Mouse (Mus musculus): Measurements from ENCODE around the gene Usp20. TPM values are rescaled to one million over a fixed set of nuclear protein-coding genes. Genes with fewer than 3 reads are reported as not detected.
A peak's percentile ranks its signal among the peaks of the same experiment; 100 is the strongest.

Gene Usp20
- polyA plus RNA-seq, 1 experiment from 2014 or later, result 11.2 TPM

DNA sequence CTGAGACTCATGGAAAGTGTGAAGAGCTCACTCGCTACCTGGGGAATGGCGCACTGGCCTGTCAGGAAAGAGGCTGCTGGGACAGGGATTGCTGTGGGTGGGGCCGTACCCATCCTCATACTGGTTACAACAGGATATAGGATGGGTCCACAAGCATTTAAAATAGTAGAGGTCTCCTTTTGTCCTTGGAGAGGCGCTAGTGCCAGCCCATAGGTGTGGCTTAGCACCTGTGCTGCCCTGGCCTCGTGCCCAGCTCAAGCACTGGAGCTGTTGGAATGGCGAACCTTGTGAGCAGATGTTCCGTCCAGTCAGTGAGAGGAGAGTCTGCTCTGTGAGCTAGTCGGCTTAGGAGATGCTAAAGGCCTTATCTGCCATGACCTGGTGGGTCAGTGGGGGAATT, 36.9 kb downstream of the Usp20 start:
- Histone ChIP-seq H3K36me3 (ENCODE audit: control insufficient read depth, insufficient read depth, low read length) (peaks cover 16% of the 10 kb centered on the region), H3K4me1 (ENCODE audit: control insufficient read depth, insufficient read depth, low read length) (no peaks in the 10 kb centered on the region)
- no peak for ATAC-seq (replicated peaks; ENCODE audit: insufficient number of reproducible peaks, low FRiP score, low TSS enrichment)

DNA sequence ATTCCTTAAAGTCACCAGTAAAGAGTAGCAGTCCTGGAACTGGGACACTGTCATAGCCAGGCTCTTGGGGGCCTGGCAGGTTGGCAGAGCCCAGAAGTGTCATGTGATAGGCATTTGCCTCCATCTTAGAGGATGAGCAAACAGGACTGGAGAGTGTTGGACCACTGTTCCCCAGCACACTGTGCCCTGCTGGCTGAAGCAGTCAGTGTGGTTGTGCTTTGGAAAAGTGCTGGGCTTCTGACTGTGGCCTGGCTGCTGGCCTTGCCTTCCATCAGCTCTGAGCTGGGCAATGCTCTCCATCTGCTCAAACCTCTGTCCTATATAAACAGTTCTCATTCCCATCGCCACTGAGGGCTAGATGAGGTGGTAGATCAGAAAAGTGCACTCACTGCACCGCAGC, 38.1 kb downstream of the Usp20 start:
- 92% methylated on average over 2 of the region's 2 CpGs for WGBS (ENCODE audit: insufficient replicate concordance)
- Histone ChIP-seq H3K27me3 (ENCODE audit: control insufficient read depth, insufficient read depth, low read length) (no peaks in the 10 kb centered on the region), H3K4me2 (no peak overlapping the region), H3K9ac (ENCODE audit: low read depth, low read length) (no peak overlapping the region), H3K9me3 (replicated peaks; ENCODE audit: control insufficient read depth, low read length) (no peaks in the 10 kb centered on the region), H3K36me3 (ENCODE audit: control insufficient read depth, insufficient read depth, low read length) (peaks cover 16% of the 10 kb centered on the region), H3K27ac (ENCODE audit: low read depth, low read length) (no peak overlapping the region), H3K4me1 (ENCODE audit: control insufficient read depth, insufficient read depth, low read length) (no peaks in the 10 kb centered on the region), H3K4me3 (ENCODE audit: low read depth, low read length) (no peak overlapping the region)
- no peak for ATAC-seq (replicated peaks; ENCODE audit: insufficient number of reproducible peaks, low FRiP score, low TSS enrichment)

More for the DNA sequence above, 36.9 kb downstream of the Usp20 start:
- H3K27me3 ChIP-seq (ENCODE audit: control insufficient read depth, insufficient read depth, low read length), result no peaks in the 10 kb centered on the region
- H3K27ac ChIP-seq (ENCODE audit: low read depth, low read length), result no peak overlapping the region
- H3K9ac ChIP-seq (ENCODE audit: low read depth, low read length), result no peak overlapping the region
- no peaks in the 10 kb centered on the region for H3K9me3 ChIP-seq (replicated peaks; ENCODE audit: control insufficient read depth, low read length)
- no peak overlapping the region for H3K4me3 ChIP-seq (ENCODE audit: low read depth, low read length)
- WGBS (ENCODE audit: insufficient replicate concordance), result 87% methylated on average over 8 of the region's 8 CpGs
- H3K4me2 ChIP-seq, result no peak overlapping the region

DNA sequence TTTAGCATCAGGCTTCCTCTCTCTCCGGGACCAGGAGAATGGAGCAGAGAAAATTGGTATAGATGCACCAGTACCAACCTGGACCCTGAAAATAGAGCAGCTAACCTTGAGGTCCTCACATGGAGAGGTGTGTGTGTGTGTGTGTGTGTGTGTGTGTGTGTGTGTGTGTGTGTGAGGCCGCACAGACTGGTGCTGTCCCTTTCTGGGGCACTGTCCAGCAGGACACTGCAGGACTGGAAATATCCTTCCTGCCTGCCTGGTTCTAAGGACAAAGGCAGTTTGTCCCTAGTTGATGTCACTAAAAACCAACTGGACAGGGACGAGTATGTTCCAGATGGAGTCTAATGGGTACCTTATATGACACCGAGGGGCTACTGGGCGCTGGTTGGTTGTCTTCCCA, 41.9 kb downstream of the Usp20 start:
- ATAC-seq (replicated peaks; ENCODE audit: insufficient number of reproducible peaks, low FRiP score, low TSS enrichment), result no peak
- Histone ChIP-seq H3K9me3 (replicated peaks; ENCODE audit: control insufficient read depth, low read length) (no peaks in the 10 kb centered on the region), H3K4me1 (ENCODE audit: control insufficient read depth, insufficient read depth, low read length) (peaks cover 11% of the 10 kb centered on the region; the same call in 1 of the 2 replicates), H3K4me2 (no peak overlapping the region), H3K36me3 (ENCODE audit: control insufficient read depth, insufficient read depth, low read length) (peaks cover 6% of the 10 kb centered on the region; the same call in 1 of the 2 replicates), H3K27ac (ENCODE audit: low read depth, low read length) (no peak overlapping the region), H3K9ac (ENCODE audit: low read depth, low read length) (no peak overlapping the region), H3K27me3 (ENCODE audit: control insufficient read depth, insufficient read depth, low read length) (no peaks in the 10 kb centered on the region), H3K4me3 (ENCODE audit: low read depth, low read length) (no peak overlapping the region)
- 78% methylated on average over 5 of the region's 5 CpGs for WGBS (ENCODE audit: insufficient replicate concordance)

DNA sequence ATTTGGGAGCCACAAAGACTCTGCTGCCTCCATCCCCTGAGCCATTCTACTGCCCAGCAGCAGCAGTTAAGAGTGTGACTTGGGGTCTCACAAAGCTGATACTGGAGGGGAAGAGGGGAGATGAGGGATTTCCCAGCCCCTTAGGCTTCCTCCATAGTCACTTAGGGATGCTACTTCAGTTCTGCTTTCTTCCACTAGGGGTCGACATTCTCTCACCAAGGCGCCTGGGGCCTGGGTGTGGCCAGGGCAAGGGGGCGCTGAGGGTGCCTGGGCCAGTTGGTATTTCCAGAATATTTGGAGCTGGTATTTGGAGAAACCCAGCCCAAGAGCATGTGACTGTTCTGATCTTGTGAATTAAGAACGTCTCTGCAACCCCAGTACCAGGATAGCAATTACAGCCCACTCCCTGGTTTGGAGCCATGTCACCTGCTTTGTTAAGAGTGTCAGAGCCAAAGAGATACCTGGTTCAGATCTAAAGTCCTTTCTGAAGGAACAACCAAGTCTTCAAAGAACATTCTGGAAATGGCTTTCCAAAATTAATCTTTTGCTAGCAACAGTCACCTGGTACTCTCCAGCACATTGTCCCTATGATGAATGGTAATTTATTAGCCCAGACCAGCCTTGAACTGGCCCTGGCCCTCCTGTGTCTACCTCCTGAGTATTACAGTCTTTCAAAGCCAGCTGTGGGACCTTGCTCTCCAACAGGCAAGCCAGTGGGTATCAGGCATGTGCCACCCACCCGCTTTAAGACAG, 42.7 kb downstream of the Usp20 start:
- H3K27ac ChIP-seq (ENCODE audit: low read depth, low read length), result no peak overlapping the region
- no peaks in the 10 kb centered on the region for H3K27me3 ChIP-seq (ENCODE audit: control insufficient read depth, insufficient read depth, low read length)
- H3K4me3 ChIP-seq (ENCODE audit: low read depth, low read length), result no peak overlapping the region
- peaks cover 1% of the 10 kb centered on the region; the same call in 1 of the 2 replicates for H3K36me3 ChIP-seq (ENCODE audit: control insufficient read depth, insufficient read depth, low read length)
- H3K9ac ChIP-seq (ENCODE audit: low read depth, low read length), result no peak overlapping the region
- no peak overlapping the region for H3K4me2 ChIP-seq
- H3K4me1 ChIP-seq (ENCODE audit: control insufficient read depth, insufficient read depth, low read length), result peaks cover 11% of the 10 kb centered on the region; the same call in 1 of the 2 replicates
- H3K9me3 ChIP-seq (replicated peaks; ENCODE audit: control insufficient read depth, low read length), result no peaks in the 10 kb centered on the region
- no peak for ATAC-seq (replicated peaks; ENCODE audit: insufficient number of reproducible peaks, low FRiP score, low TSS enrichment)
- WGBS (ENCODE audit: insufficient replicate concordance), result 34% methylated on average over 5 of the region's 5 CpGs

DNA sequence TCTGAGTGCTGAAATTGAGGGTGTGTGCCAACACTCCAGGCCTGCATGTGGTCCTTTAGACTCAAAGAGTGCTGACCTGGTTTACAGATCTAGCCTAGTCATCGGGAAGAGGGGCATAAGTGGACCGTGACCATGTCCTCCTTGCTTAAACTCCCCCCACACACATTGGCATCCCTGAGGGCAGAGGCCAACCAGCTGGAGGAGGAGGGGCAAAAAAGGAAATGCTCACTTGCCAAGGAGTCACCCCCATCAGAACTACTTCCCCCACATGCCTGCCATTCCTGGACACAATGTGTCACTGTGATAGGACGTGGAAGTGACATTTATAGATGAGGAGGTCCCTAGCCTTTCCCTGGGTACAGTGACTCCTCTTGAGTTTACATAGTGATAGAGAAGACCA, 43.4 kb downstream of the Usp20 start:
- peaks cover 2% of the 10 kb centered on the region; the same call in 1 of the 2 replicates for H3K36me3 ChIP-seq (ENCODE audit: control insufficient read depth, insufficient read depth, low read length)
- no peak overlapping the region for H3K9ac ChIP-seq (ENCODE audit: low read depth, low read length)
- H3K4me1 ChIP-seq (ENCODE audit: control insufficient read depth, insufficient read depth, low read length), result peaks cover 11% of the 10 kb centered on the region; the same call in 1 of the 2 replicates
- H3K4me2 ChIP-seq, result no peak overlapping the region
- H3K27me3 ChIP-seq (ENCODE audit: control insufficient read depth, insufficient read depth, low read length), result no peaks in the 10 kb centered on the region
- H3K4me3 ChIP-seq (ENCODE audit: low read depth, low read length), result no peak overlapping the region
- H3K27ac ChIP-seq (ENCODE audit: low read depth, low read length), result no peak overlapping the region; the same call in 1 of the 2 replicates
- H3K9me3 ChIP-seq (replicated peaks; ENCODE audit: control insufficient read depth, low read length), result no peaks in the 10 kb centered on the region
- 52% methylated on average over 3 of the region's 3 CpGs for WGBS (ENCODE audit: insufficient replicate concordance)
- no peak for ATAC-seq (replicated peaks; ENCODE audit: insufficient number of reproducible peaks, low FRiP score, low TSS enrichment)

DNA sequence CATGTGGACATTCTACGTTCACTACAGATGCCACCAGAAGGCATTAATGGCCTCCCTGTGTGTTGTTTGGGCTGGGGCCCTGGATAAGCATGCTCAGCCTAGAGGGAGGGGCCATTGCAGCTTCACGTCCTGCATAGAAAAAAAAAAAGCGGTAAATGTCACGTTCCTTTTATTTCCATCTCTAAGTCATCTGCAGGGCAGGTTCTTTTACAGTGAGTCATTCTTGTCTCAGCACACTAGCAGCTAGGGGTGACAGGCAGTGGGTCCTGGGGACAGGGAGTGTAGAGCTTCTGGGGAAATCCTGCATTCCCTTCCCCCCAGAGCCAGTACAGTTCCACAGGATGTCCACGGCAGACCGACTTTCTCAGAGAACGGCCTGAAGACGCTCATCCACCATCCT, 44.6 kb downstream of the Usp20 start:
- Histone ChIP-seq H3K9ac (ENCODE audit: low read depth, low read length) (no peak overlapping the region), H3K36me3 (ENCODE audit: control insufficient read depth, insufficient read depth, low read length) (peaks cover 8% of the 10 kb centered on the region)

DNA sequence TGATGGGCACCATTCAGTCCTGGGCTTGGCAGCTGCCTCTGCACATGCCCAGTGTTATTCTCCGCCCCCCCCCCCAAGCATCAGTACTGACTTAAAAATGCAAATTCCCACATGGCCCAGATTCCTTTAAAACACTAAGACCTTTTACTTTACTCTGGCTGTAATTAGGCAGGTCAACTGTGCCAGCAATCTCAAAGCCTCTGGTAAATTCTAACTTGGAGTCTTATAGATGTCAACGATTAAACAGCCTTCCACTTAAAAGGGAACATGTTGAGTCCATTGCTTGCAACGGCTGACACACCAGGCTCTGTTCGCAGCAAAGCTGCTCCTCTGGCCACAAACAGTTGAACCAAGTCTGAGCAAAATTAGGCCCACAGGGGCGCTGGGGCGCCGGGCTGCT, 49.9 kb downstream of the Usp20 start:
- ATAC-seq (replicated peaks; ENCODE audit: insufficient number of reproducible peaks, low FRiP score, low TSS enrichment), result no peak
- no peak overlapping the region for H3K4me3 ChIP-seq (ENCODE audit: low read depth, low read length)
- H3K27me3 ChIP-seq (ENCODE audit: control insufficient read depth, insufficient read depth, low read length), result no peaks in the 10 kb centered on the region
- no peak overlapping the region for H3K9ac ChIP-seq (ENCODE audit: low read depth, low read length)
- no peak overlapping the region for H3K4me2 ChIP-seq
- peaks cover 25% of the 10 kb centered on the region for H3K36me3 ChIP-seq (ENCODE audit: control insufficient read depth, insufficient read depth, low read length)
- H3K4me1 ChIP-seq (ENCODE audit: control insufficient read depth, insufficient read depth, low read length), result peaks cover 3% of the 10 kb centered on the region; the same call in 1 of the 2 replicates
- no peaks in the 10 kb centered on the region for H3K9me3 ChIP-seq (replicated peaks; ENCODE audit: control insufficient read depth, low read length)
- H3K27ac ChIP-seq (ENCODE audit: low read depth, low read length), result no peak overlapping the region
- WGBS (ENCODE audit: insufficient replicate concordance), result 89% methylated on average over 7 of the region's 7 CpGs

More for the DNA sequence above, 44.6 kb downstream of the Usp20 start:
- Histone ChIP-seq H3K9me3 (replicated peaks; ENCODE audit: control insufficient read depth, low read length) (no peaks in the 10 kb centered on the region), H3K4me3 (ENCODE audit: low read depth, low read length) (no peak overlapping the region), H3K27me3 (ENCODE audit: control insufficient read depth, insufficient read depth, low read length) (no peaks in the 10 kb centered on the region), H3K4me1 (ENCODE audit: control insufficient read depth, insufficient read depth, low read length) (peaks cover 11% of the 10 kb centered on the region; the same call in 1 of the 2 replicates), H3K27ac (ENCODE audit: low read depth, low read length) (peak overlapping the region; percentile 24), H3K4me2 (no peak overlapping the region)
- WGBS (ENCODE audit: insufficient replicate concordance), result 54% methylated on average over 8 of the region's 8 CpGs
- ATAC-seq (replicated peaks; ENCODE audit: insufficient number of reproducible peaks, low FRiP score, low TSS enrichment), result no peak

DNA sequence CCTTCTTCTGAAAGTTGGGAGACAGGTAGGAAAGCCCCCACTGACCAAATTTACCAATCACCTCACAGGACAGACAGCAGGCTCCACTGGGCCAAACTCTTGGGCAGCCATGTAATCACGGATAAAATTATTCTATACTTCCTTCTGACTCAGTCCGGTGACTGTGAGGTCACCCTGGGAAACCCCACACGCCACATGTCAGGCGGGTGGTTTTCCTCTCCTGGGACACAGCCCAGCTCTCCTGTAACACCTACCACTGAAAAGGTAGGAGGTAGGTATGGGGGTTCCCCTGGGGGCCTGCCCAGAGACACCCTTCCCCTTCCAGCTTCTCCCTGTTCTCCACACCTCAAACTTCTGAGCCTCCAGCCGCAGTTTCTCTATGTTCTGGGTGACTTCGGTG, 54.7 kb downstream of the Usp20 start:
- Histone ChIP-seq H3K9me3 (replicated peaks; ENCODE audit: control insufficient read depth, low read length) (no peaks in the 10 kb centered on the region), H3K4me1 (ENCODE audit: control insufficient read depth, insufficient read depth, low read length) (no peaks in the 10 kb centered on the region), H3K36me3 (ENCODE audit: control insufficient read depth, insufficient read depth, low read length) (peaks cover 31% of the 10 kb centered on the region), H3K27me3 (ENCODE audit: control insufficient read depth, insufficient read depth, low read length) (no peaks in the 10 kb centered on the region), H3K9ac (ENCODE audit: low read depth, low read length) (no peak overlapping the region), H3K27ac (ENCODE audit: low read depth, low read length) (no peak overlapping the region), H3K4me2 (no peak overlapping the region), H3K4me3 (ENCODE audit: low read depth, low read length) (no peak overlapping the region)
- 92% methylated on average over 6 of the region's 6 CpGs for WGBS (ENCODE audit: insufficient replicate concordance)
- no peak for ATAC-seq (replicated peaks; ENCODE audit: insufficient number of reproducible peaks, low FRiP score, low TSS enrichment)

DNA sequence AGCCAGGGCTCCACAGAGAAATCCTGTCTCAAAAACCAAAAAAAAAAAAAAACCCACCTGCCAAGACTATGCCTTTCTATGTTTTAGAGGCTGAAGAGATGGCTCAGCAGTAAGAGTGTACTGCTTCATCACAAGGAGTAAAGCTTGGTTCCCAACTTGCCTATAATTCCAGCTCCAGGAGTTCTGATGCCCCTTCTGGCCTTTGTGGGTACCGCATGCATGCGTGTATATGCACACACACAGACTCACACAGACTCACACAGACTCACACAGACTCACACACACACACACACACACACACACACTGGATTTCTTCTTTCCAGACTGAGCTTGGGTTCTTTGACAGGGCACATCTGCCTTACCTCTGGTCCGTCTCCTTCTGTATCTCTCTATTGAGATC, 58.0 kb downstream of the Usp20 start:
- Histone ChIP-seq H3K4me3 (ENCODE audit: low read depth, low read length) (no peak overlapping the region), H3K9me3 (replicated peaks; ENCODE audit: control insufficient read depth, low read length) (no peaks in the 10 kb centered on the region), H3K4me1 (ENCODE audit: control insufficient read depth, insufficient read depth, low read length) (no peaks in the 10 kb centered on the region), H3K27me3 (ENCODE audit: control insufficient read depth, insufficient read depth, low read length) (no peaks in the 10 kb centered on the region), H3K4me2 (no peak overlapping the region), H3K9ac (ENCODE audit: low read depth, low read length) (no peak overlapping the region), H3K36me3 (ENCODE audit: control insufficient read depth, insufficient read depth, low read length) (peaks cover 27% of the 10 kb centered on the region), H3K27ac (ENCODE audit: low read depth, low read length) (no peak overlapping the region)
- 90% methylated on average over 3 of the region's 3 CpGs for WGBS (ENCODE audit: insufficient replicate concordance)
- ATAC-seq (replicated peaks; ENCODE audit: insufficient number of reproducible peaks, low FRiP score, low TSS enrichment), result no peak
